Mouse (Mus musculus): ENCODE results near the gene Dgka. TPM values are rescaled to one million over a fixed set of nuclear protein-coding genes. Genes with fewer than 3 reads are reported as not detected.

Gene Dgka
- polyA plus RNA-seq, 1 experiment, result 15.6 TPM

GRCm38 (mm10) chr10:128673763-128674468, 70.7 kb downstream of the Dgka start, which contains the start of gene Suox:
Gene Suox, minus strand, starts transcription at chr10:128674073.
- DNase-seq (ENCODE audit: extremely low spot score in 1 of 2, low spot score in 1 of 2), result peak; percentile 67 to 77

DNA sequence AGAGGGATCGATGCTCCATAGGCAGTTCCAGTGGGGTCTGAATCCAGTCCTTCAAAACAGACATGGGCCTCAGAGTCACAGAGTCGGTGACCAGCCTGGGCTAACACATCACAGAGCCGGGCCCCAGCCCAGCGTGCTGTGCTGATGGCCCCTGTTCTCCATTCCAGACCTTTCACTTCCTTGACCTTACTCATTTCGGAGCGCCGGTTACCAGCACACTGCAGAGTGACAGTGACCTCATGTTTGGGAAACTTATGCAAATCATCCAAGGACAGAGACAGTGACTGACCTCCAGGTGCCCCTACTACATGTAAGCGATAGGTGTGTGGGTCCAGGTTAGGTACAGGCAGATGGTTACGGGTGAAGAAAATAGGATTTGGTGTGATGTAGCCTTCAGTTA, 73.5 kb downstream of the Dgka start:
- no peak for DNase-seq (ENCODE audit: extremely low spot score in 1 of 2, low spot score in 1 of 2)

Other genes starting within 250 kb of the Dgka start
- gene Myl6b, start 246.2 kb downstream of the Dgka start, polyA plus RNA-seq (2012; rRNA removed), result 24.7 and 27.5 TPM in 2 replicates
- 8.3 and 9.8 TPM in 2 replicates for gene Esyt1, start 219.0 kb downstream of the Dgka start, polyA plus RNA-seq (2012; rRNA removed)
- 11.3 and 12.2 TPM in 2 replicates for gene Zc3h10, start 197.1 kb downstream of the Dgka start, polyA plus RNA-seq (2012; rRNA removed)
- gene Rpl41, start 195.6 kb downstream of the Dgka start, polyA plus RNA-seq (2012; rRNA removed), result 1,933 and 2,601 TPM in 2 replicates
- gene Pa2g4, start 178.9 kb downstream of the Dgka start, polyA plus RNA-seq (2012; rRNA removed), result 72.3 and 78.6 TPM in 2 replicates
- gene Erbb3, start 155.2 kb downstream of the Dgka start, polyA plus RNA-seq (2012; rRNA removed), result 8.4 and 9.2 TPM in 2 replicates
- gene Rps26, start 118.1 kb downstream of the Dgka start, polyA plus RNA-seq (2012; rRNA removed), result 396 and 476 TPM in 2 replicates
- gene Ikzf4, start 98.9 kb downstream of the Dgka start, polyA plus RNA-seq (2012; rRNA removed), result 11.1 and 11.6 TPM in 2 replicates
- 12.9 and 13.4 TPM in 2 replicates for gene Suox, start 70.8 kb downstream of the Dgka start, polyA plus RNA-seq (2012; rRNA removed)
- gene Rab5b, start 48.6 kb downstream of the Dgka start, polyA plus RNA-seq (2012; rRNA removed), result 114 and 118 TPM in 2 replicates
- gene Pmel, start 40.7 kb downstream of the Dgka start, polyA plus RNA-seq (2012; rRNA removed), result 0.80 and 0.98 TPM in 2 replicates
- 4.9 and 6.0 TPM in 2 replicates for gene Cdk2, start 39.8 kb downstream of the Dgka start, polyA plus RNA-seq (2012; rRNA removed)
- gene Pym1, start 3.0 kb upstream of the Dgka start, polyA plus RNA-seq (2012; rRNA removed), result 38.3 and 44.6 TPM in 2 replicates
- gene Mmp19, start 46.1 kb upstream of the Dgka start, polyA plus RNA-seq (2012; rRNA removed), result 2.4 and 3.4 TPM in 2 replicates
- 24.2 and 25.3 TPM in 2 replicates for gene Dnajc14, start 59.2 kb upstream of the Dgka start, polyA plus RNA-seq (2012; rRNA removed)
- gene Tmem198b, start 59.5 kb upstream of the Dgka start, polyA plus RNA-seq (2012; rRNA removed), result 21.8 and 22.3 TPM in 2 replicates
- gene Sarnp, start 72.5 kb upstream of the Dgka start, polyA plus RNA-seq (2012; rRNA removed), result 55.8 and 69.0 TPM in 2 replicates
- 15.3 and 17.3 TPM in 2 replicates for gene Ormdl2, start 76.8 kb upstream of the Dgka start, polyA plus RNA-seq (2012; rRNA removed)
- 17.0 and 17.2 TPM in 2 replicates for gene Gdf11, start 146.9 kb upstream of the Dgka start, polyA plus RNA-seq (2012; rRNA removed)
- 82.7 and 95.6 TPM in 2 replicates for gene Cd63, start 156.1 kb upstream of the Dgka start, polyA plus RNA-seq (2012; rRNA removed)
- 12.3 and 15.7 TPM in 2 replicates for gene Rdh5, start 178.0 kb upstream of the Dgka start, polyA plus RNA-seq (2012; rRNA removed)
- gene Bloc1s1, start 179.2 kb upstream of the Dgka start, polyA plus RNA-seq (2012; rRNA removed), result 233 and 273 TPM in 2 replicates
- 23.4 and 26.8 TPM in 2 replicates for gene Itga7, start 189.0 kb upstream of the Dgka start, polyA plus RNA-seq (2012; rRNA removed)
- not detected in 2 replicates for gene Mettl7b, start 216.1 kb upstream of the Dgka start, polyA plus RNA-seq (2012; rRNA removed)
- gene Olfr9, start 244.6 kb upstream of the Dgka start, polyA plus RNA-seq (2012; rRNA removed), result not detected in 2 replicates